In the genomic region with DNA sequence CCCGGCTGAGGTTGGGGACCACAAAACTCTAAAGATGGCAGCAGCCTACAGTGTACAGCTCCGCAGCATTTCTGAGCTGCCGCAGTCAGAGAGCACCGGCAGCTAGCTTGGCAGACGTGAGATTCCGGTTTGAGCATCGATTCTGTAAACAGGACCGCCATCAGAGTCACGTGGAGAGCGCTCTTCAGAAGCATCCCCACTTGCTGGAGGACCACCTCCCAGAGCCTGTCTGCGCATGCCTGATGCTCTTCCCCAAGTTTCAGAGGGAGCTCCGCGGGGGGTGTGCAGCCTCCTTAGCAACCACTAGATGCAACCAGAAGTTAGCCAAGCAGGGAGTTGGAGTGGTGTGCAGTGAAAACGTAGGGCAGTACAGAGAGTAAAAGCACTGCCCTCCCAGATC, we compare ENCODE assay signal across 9 mouse cellular contexts. TPM values are rescaled to one million over a fixed set of nuclear protein-coding genes. Genes with fewer than 3 reads are reported as not detected.
DNase-seq lines count a peak whose midpoint lies in the region; ATAC-seq and TF ChIP-seq lines count a peak whose summit lies in the region.
"Had no signal": no experiment of that assay in that cellular context is flagged by ENCODE, and none has a peak within 500 bp of the region (broad histone marks: within the 10 kb centered on the region; RNA-seq: fewer than 3 reads in every experiment).

No protein-coding gene starts in this region.

- H3K9ac ChIP-seq in liver, embryonic 11.5 days (ENCODE audit: low read depth, low read length): no peak overlapping the region
- no peak overlapping the region for H3K9ac ChIP-seq in liver, postnatal 0 days (replicated peaks)
- H3K9ac ChIP-seq in intestine, embryonic 15.5 days: no peak overlapping the region
- H3K9ac ChIP-seq in lung, embryonic 15.5 days: no peak overlapping the region

- TF ChIP-seq CTCF in liver, postnatal 0 days (IDR thresholded peaks at IDR 0.05; ENCODE audit: low read depth): no peak

- no peak overlapping the region for H3K27ac ChIP-seq in liver, embryonic 11.5 days (ENCODE audit: low read depth, low read length)
- no peak overlapping the region for H3K27ac ChIP-seq in liver, postnatal 0 days (ENCODE audit: low read depth)
- H3K27ac ChIP-seq in intestine, embryonic 15.5 days: no peak overlapping the region
- H3K27ac ChIP-seq in lung, embryonic 15.5 days: no peak overlapping the region

- WGBS in liver, embryonic 11.5 days: 33% methylated on average over 14 of the region's 14 CpGs
- 32% methylated on average over 14 of the region's 14 CpGs for WGBS in liver, postnatal 0 days (ENCODE audit: insufficient replicate concordance)
- WGBS in intestine, embryonic 15.5 days: 17% methylated on average over 14 of the region's 14 CpGs
- WGBS in lung, embryonic 15.5 days: 8% methylated on average over 14 of the region's 14 CpGs

- DNase-seq in liver, embryonic 11.5 days (ENCODE audit: low spot score): no peak
- no peak for DNase-seq in liver, postnatal 0 days
- peak; percentile 22 to 34 for DNase-seq in frontal cortex, postnatal 10 days (ENCODE audit: low spot score in 2 of 2)
- DNase-seq in right cerebral cortex, postnatal 10 days (ENCODE audit: low spot score in 2 of 2): peak; percentile 63 to 67
- no peak for DNase-seq in spleen, postnatal 14 days (ENCODE audit: low spot score in 2 of 2)
- DNase-seq in thymus, adult 18-20 months: no peak

- no peaks in the 10 kb centered on the region for H3K9me3 ChIP-seq in liver, embryonic 11.5 days (ENCODE audit: control insufficient read depth, low read length)
- no peaks in the 10 kb centered on the region for H3K9me3 ChIP-seq in liver, postnatal 0 days (ENCODE audit: low read length)
- no peaks in the 10 kb centered on the region for H3K9me3 ChIP-seq in intestine, embryonic 15.5 days
- H3K9me3 ChIP-seq in lung, embryonic 15.5 days: no peaks in the 10 kb centered on the region

- H3K27me3 ChIP-seq in liver, embryonic 11.5 days (replicated peaks; ENCODE audit: control insufficient read depth, insufficient read depth, low read length): no peaks in the 10 kb centered on the region
- peaks cover 3% of the 10 kb centered on the region; the same call in 1 of the 2 replicates for H3K27me3 ChIP-seq in liver, postnatal 0 days (ENCODE audit: insufficient read depth, low read length)
- no peaks in the 10 kb centered on the region for H3K27me3 ChIP-seq in intestine, embryonic 15.5 days (replicated peaks)
- no peaks in the 10 kb centered on the region for H3K27me3 ChIP-seq in lung, embryonic 15.5 days

- no peak for TF ChIP-seq EP300 in liver, postnatal 0 days (IDR thresholded peaks at IDR 0.05; ENCODE audit: low read depth)

- peak overlapping the region; percentile 32; the same call in 1 of the 2 replicates for H3K4me2 ChIP-seq in liver, embryonic 11.5 days
- H3K4me2 ChIP-seq in liver, postnatal 0 days (ENCODE audit: low read depth, low read length): no peak overlapping the region
- peak overlapping the region; percentile 50 for H3K4me2 ChIP-seq in intestine, embryonic 15.5 days (replicated peaks)
- peak overlapping the region; percentile 47 for H3K4me2 ChIP-seq in lung, embryonic 15.5 days

- no peaks in the 10 kb centered on the region for H3K36me3 ChIP-seq in liver, embryonic 11.5 days (ENCODE audit: control insufficient read depth, insufficient read depth, low read length)
- H3K36me3 ChIP-seq in liver, postnatal 0 days (replicated peaks; ENCODE audit: insufficient read depth, low read length): no peaks in the 10 kb centered on the region
- H3K36me3 ChIP-seq in intestine, embryonic 15.5 days: no peaks in the 10 kb centered on the region
- H3K36me3 ChIP-seq in lung, embryonic 15.5 days: no peaks in the 10 kb centered on the region

- H3K4me1 ChIP-seq in liver, embryonic 11.5 days (replicated peaks; ENCODE audit: control insufficient read depth, insufficient read depth, low read length): no peaks in the 10 kb centered on the region; the same call in 1 of the 2 replicates
- no peaks in the 10 kb centered on the region for H3K4me1 ChIP-seq in liver, postnatal 0 days (ENCODE audit: insufficient read depth)
- H3K4me1 ChIP-seq in intestine, embryonic 15.5 days (replicated peaks): peaks cover 7% of the 10 kb centered on the region; the same call in 1 of the 2 replicates
- peaks cover 14% of the 10 kb centered on the region for H3K4me1 ChIP-seq in lung, embryonic 15.5 days

- ATAC-seq in liver, embryonic 11.5 days (replicated peaks; ENCODE audit: low FRiP score): 0 out of 2 replicates have a peak, but pooled peaks have one; percentile 23
- ATAC-seq in liver, postnatal 0 days: no peak
- ATAC-seq in intestine, embryonic 15.5 days: peak; percentile 10; the same call in 1 of the 2 replicates
- ATAC-seq in lung, embryonic 15.5 days (ENCODE audit: borderline replicate concordance, extremely low read depth, low FRiP score, low TSS enrichment): peak; percentile 57; the same call in 1 of the 2 replicates
- ATAC-seq: Patski had no signal

- H3K4me3 ChIP-seq in liver, embryonic 11.5 days (ENCODE audit: low read depth, low read length): no peak overlapping the region
- H3K4me3 ChIP-seq in liver, postnatal 0 days (ENCODE audit: low read depth, low read length): no peak overlapping the region
- no peak overlapping the region; the same call in 1 of the 2 replicates for H3K4me3 ChIP-seq in intestine, embryonic 15.5 days (replicated peaks)
- H3K4me3 ChIP-seq in lung, embryonic 15.5 days: no peak overlapping the region

RNA-seq across cellular contexts. Expression of gene Daam1, which starts 52.7 kb away (rescaled TPM):
- 15.2 and 16.4 TPM in 2 replicates for polyA plus RNA-seq in liver, embryonic 11.5 days (2014; fragmentation: Nextera tagmentation; extraction: Ambion mirVana)
- polyA plus RNA-seq in liver, postnatal 0 days (2015; fragmentation: Nextera tagmentation; extraction: Ambion mirVana): 3.6 and 4.5 TPM in 2 replicates
- 9.0 and 9.1 TPM in 2 replicates for polyA plus RNA-seq in intestine, embryonic 15.5 days (2015; fragmentation: Nextera tagmentation; extraction: Ambion mirVana)
- 12.2 and 13.8 TPM in 2 replicates for polyA plus RNA-seq in lung, embryonic 15.5 days (2015; fragmentation: Nextera tagmentation; extraction: Ambion mirVana)

Comparison
In these comparisons a context has a peak if more than half of its experiments do, and no peak if none do; other contexts are left out.
1. DNase-seq: peak in frontal cortex, postnatal 10 days (2 of 2) and right cerebral cortex, postnatal 10 days (2 of 2); none in liver, embryonic 11.5 days (single experiment), liver, postnatal 0 days (single experiment), spleen, postnatal 14 days (0 of 2) and thymus, adult 18-20 months (0 of 2).